8 mouse cellular contexts compared by ENCODE assay signal in the genomic region with DNA sequence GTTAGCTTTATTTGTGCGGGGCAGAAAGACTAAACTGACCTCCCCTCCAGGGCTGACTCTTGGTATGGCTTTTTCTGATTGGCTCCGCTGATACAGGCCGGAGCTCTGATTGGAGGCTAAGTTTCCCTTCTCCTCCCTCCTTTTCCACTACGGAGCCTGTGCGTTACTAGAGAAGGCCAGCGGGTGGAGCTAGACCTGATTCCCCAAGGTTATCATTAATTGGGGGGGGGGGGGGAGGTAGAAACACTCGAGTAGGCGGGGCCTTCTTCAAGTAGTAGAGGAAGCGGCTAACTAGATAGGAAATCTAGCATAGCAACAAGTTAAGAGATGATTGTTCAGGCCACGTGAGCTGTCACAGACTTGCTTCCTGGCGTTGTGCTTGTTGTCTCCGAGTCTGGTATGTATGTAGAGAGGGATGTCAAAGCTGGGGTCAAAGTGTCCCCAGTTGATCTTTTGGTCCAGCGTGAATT. TPM values are rescaled to one million over a fixed set of nuclear protein-coding genes. Genes with fewer than 3 reads are reported as not detected.
DNase-seq lines count a peak whose midpoint lies in the region; ATAC-seq and TF ChIP-seq lines count a peak whose summit lies in the region.

No protein-coding gene starts in this region.

- no peak overlapping the region for H3K9ac ChIP-seq in embryonic facial prominence, embryonic 15.5 days
- H3K9ac ChIP-seq in limb, embryonic 13.5 days, result no peak overlapping the region
- peak overlapping the region; percentile 63; the same call in 1 of the 2 replicates for H3K9ac ChIP-seq in midbrain, embryonic 15.5 days

- H3K79me3 ChIP-seq in C2C12 (ENCODE audit: low read depth), result no peaks in the 10 kb centered on the region

- H3K9me3 ChIP-seq in embryonic facial prominence, embryonic 15.5 days (replicated peaks), result no peaks in the 10 kb centered on the region
- H3K9me3 ChIP-seq in limb, embryonic 13.5 days, result no peaks in the 10 kb centered on the region
- no peaks in the 10 kb centered on the region for H3K9me3 ChIP-seq in midbrain, embryonic 15.5 days

- under 1% methylated on average over 13 of the region's 13 CpGs for WGBS in embryonic facial prominence, embryonic 15.5 days
- WGBS in limb, embryonic 13.5 days, result under 1% methylated on average over 13 of the region's 13 CpGs
- 0% methylated on average over 13 of the region's 13 CpGs for WGBS in midbrain, embryonic 15.5 days
- 1% methylated on average over 13 of the region's 13 CpGs for WGBS in spleen, adult 2 months

- H3K79me2 ChIP-seq in C2C12 (ENCODE audit: control insufficient read depth, insufficient read depth), result no peaks in the 10 kb centered on the region

- H3K4me1 ChIP-seq in bone marrow macrophage, adult 2 months (ENCODE audit: control insufficient read depth, insufficient read depth, low read length), result 0 out of 2 replicates have a peak, but pooled peaks cover 4% of the 10 kb centered on the region
- H3K4me1 ChIP-seq in embryonic facial prominence, embryonic 15.5 days, result peaks cover 52% of the 10 kb centered on the region
- H3K4me1 ChIP-seq in limb, embryonic 13.5 days, result peaks cover 51% of the 10 kb centered on the region
- H3K4me1 ChIP-seq in midbrain, embryonic 15.5 days, result peaks cover 54% of the 10 kb centered on the region
- peaks cover 22% of the 10 kb centered on the region for H3K4me1 ChIP-seq in spleen, adult 2 months (ENCODE audit: control insufficient read depth, insufficient read depth, insufficient read length)

- peak; percentile 90 to 91 for DNase-seq in heart, adult 9 months (ENCODE audit: low spot score in 2 of 2)
- DNase-seq in kidney, adult 9 months, result peak; percentile 96
- peak; percentile 92 to 97 for DNase-seq in spleen, adult 2 months (ENCODE audit: low read depth in 1 of 2, low spot score in 2 of 2)

- no peaks in the 10 kb centered on the region for H3K36me3 ChIP-seq in C2C12 (ENCODE audit: control insufficient read depth, insufficient read depth)
- H3K36me3 ChIP-seq in embryonic facial prominence, embryonic 15.5 days, result no peaks in the 10 kb centered on the region
- no peaks in the 10 kb centered on the region for H3K36me3 ChIP-seq in limb, embryonic 13.5 days
- no peaks in the 10 kb centered on the region for H3K36me3 ChIP-seq in midbrain, embryonic 15.5 days (replicated peaks)
- peaks cover 21% of the 10 kb centered on the region for H3K36me3 ChIP-seq in spleen, adult 2 months (ENCODE audit: control insufficient read depth, insufficient read depth, low read length)

- ATAC-seq in embryonic facial prominence, embryonic 15.5 days (ENCODE audit: insufficient number of reproducible peaks, low FRiP score, low TSS enrichment, low read depth), result peak; percentile 73
- 0 out of 2 replicates have a peak, but pooled peaks have one; percentile 55 for ATAC-seq in limb, embryonic 13.5 days (ENCODE audit: low FRiP score, low read depth)
- peak; percentile 61 for ATAC-seq in midbrain, embryonic 15.5 days (replicated peaks)

- peak overlapping the region; percentile 98 for H3K4me2 ChIP-seq in embryonic facial prominence, embryonic 15.5 days (replicated peaks)
- peak overlapping the region; percentile 94 for H3K4me2 ChIP-seq in limb, embryonic 13.5 days (replicated peaks)
- H3K4me2 ChIP-seq in midbrain, embryonic 15.5 days, result peak overlapping the region; percentile 98

- H3K4me3 ChIP-seq in C2C12 (ENCODE audit: insufficient read depth, poor library complexity, severe bottlenecking), result peak overlapping the region; percentile 26
- peak overlapping the region; percentile 66 for H3K4me3 ChIP-seq in bone marrow macrophage, adult 2 months (ENCODE audit: insufficient read depth, low read length)
- H3K4me3 ChIP-seq in embryonic facial prominence, embryonic 15.5 days (replicated peaks), result peak overlapping the region; percentile 59
- H3K4me3 ChIP-seq in limb, embryonic 13.5 days, result peak overlapping the region; percentile 53
- H3K4me3 ChIP-seq in midbrain, embryonic 15.5 days, result peak overlapping the region; percentile 59
- H3K4me3 ChIP-seq in spleen, adult 2 months (ENCODE audit: extremely low read depth, insufficient read depth, insufficient read length), result peak overlapping the region; percentile 68

- peak; percentile 12 for TF ChIP-seq CTCF in C2C12 (IDR thresholded peaks at IDR 0.05; ENCODE audit: control insufficient read depth, insufficient read depth, insufficient read length)
- TF ChIP-seq CTCF in bone marrow macrophage, adult 2 months (IDR thresholded peaks at IDR 0.05; ENCODE audit: low read depth, low read length), result no peak
- peak; percentile 51; the same call in 1 of the 2 replicates for TF ChIP-seq CTCF in spleen, adult 2 months (IDR thresholded peaks at IDR 0.05; ENCODE audit: extremely low read depth, insufficient read depth, insufficient read length, insufficient replicate concordance)

- H3K27ac ChIP-seq in bone marrow macrophage, adult 2 months (ENCODE audit: insufficient read depth, low read depth, low read length), result peak overlapping the region; percentile 73
- peak overlapping the region; percentile 49; the same call in 1 of the 2 replicates for H3K27ac ChIP-seq in embryonic facial prominence, embryonic 15.5 days (replicated peaks)
- no peak overlapping the region; the same call in 1 of the 2 replicates for H3K27ac ChIP-seq in limb, embryonic 13.5 days
- 0 out of 2 replicates have a peak overlapping the region, but pooled peaks have one; percentile 39 for H3K27ac ChIP-seq in midbrain, embryonic 15.5 days
- peak overlapping the region; percentile 77 for H3K27ac ChIP-seq in spleen, adult 2 months (ENCODE audit: insufficient read depth, low read length)

- no peak for TF ChIP-seq POLR2A in bone marrow macrophage, adult 2 months (IDR thresholded peaks at IDR 0.05; ENCODE audit: borderline replicate concordance, low read depth, low read length)
- TF ChIP-seq POLR2A in spleen, adult 2 months (IDR thresholded peaks at IDR 0.05; ENCODE audit: low read depth, low read length), result no peak

- peaks cover 5% of the 10 kb centered on the region for H3K27me3 ChIP-seq in C2C12 (ENCODE audit: control insufficient read depth, insufficient read depth, insufficient read length)
- peaks cover 60% of the 10 kb centered on the region for H3K27me3 ChIP-seq in embryonic facial prominence, embryonic 15.5 days
- H3K27me3 ChIP-seq in limb, embryonic 13.5 days, result peaks cover 89% of the 10 kb centered on the region
- H3K27me3 ChIP-seq in midbrain, embryonic 15.5 days (replicated peaks), result peaks cover 76% of the 10 kb centered on the region
- peaks cover 17% of the 10 kb centered on the region for H3K27me3 ChIP-seq in spleen, adult 2 months (ENCODE audit: control insufficient read depth, insufficient read depth, low read length)

- H3ac ChIP-seq in C2C12 (ENCODE audit: control insufficient read depth, insufficient read length, low read depth), result peak overlapping the region; percentile 52

TF ChIP-seq in C2C12, 6 proteins besides CTCF, POLR2A, EP300 and RAD21:
- TF ChIP-seq USF1 (IDR thresholded peaks at IDR 0.05; ENCODE audit: low read depth), result peak; percentile 31
- no peak for TF ChIP-seq MYOG (IDR thresholded peaks at IDR 0.05; ENCODE audit: control insufficient read depth, extremely low read depth, insufficient read length)
- TF ChIP-seq FOSL1 (IDR thresholded peaks at IDR 0.05; ENCODE audit: insufficient read depth, low read length, poor library complexity, severe bottlenecking), result no peak

RNA-seq across cellular contexts. Expression of gene Icam5, which starts 1.1 kb away (rescaled TPM):
- 0.46 TPM for polyA plus RNA-seq in C2C12 (2012; fragmentation: generic; extraction: Trizol)
- polyA plus RNA-seq in bone marrow macrophage, adult 2 months (2012; ENCODE audit: insufficient read depth, insufficient read length, missing spikeins), result 0.31 TPM in 1 of 2 replicates, not detected in the other
- 0.20 TPM in 2 replicates for polyA plus RNA-seq in embryonic facial prominence, embryonic 15.5 days (2015; fragmentation: Nextera tagmentation; extraction: Ambion mirVana)
- polyA plus RNA-seq in limb, embryonic 13.5 days (2015; fragmentation: Nextera tagmentation; extraction: Ambion mirVana), result 0.05 and 0.08 TPM in 2 replicates
- polyA plus RNA-seq in midbrain, embryonic 15.5 days (2015; fragmentation: Nextera tagmentation; extraction: Ambion mirVana), result 1.8 TPM in 2 replicates
- 1.1 and 1.2 TPM in 2 replicates for polyA plus RNA-seq in spleen, adult 2 months (2012; rRNA removed)

RNA-seq across cellular contexts. Expression of gene Icam4, which starts 1.6 kb away (rescaled TPM):
- 0.43 TPM for polyA plus RNA-seq in C2C12 (2012; fragmentation: generic; extraction: Trizol)
- not detected in 2 replicates for polyA plus RNA-seq in bone marrow macrophage, adult 2 months (2012; ENCODE audit: insufficient read depth, insufficient read length, missing spikeins)
- polyA plus RNA-seq in embryonic facial prominence, embryonic 15.5 days (2015; fragmentation: Nextera tagmentation; extraction: Ambion mirVana), result 0.59 and 1.0 TPM in 2 replicates
- polyA plus RNA-seq in limb, embryonic 13.5 days (2015; fragmentation: Nextera tagmentation; extraction: Ambion mirVana), result 0.62 and 2.2 TPM in 2 replicates
- polyA plus RNA-seq in midbrain, embryonic 15.5 days (2015; fragmentation: Nextera tagmentation; extraction: Ambion mirVana), result 0.27 TPM in 2 replicates
- polyA plus RNA-seq in spleen, adult 2 months (2012; rRNA removed), result 8.1 and 9.3 TPM in 2 replicates

RNA-seq across cellular contexts. Expression of gene Icam1, which starts 15.0 kb away (rescaled TPM):
- 0.09 TPM for polyA plus RNA-seq in C2C12 (2012; fragmentation: generic; extraction: Trizol)
- 67.4 and 79.0 TPM in 2 replicates for polyA plus RNA-seq in bone marrow macrophage, adult 2 months (2012; ENCODE audit: insufficient read depth, insufficient read length, missing spikeins)
- 20.7 and 21.7 TPM in 2 replicates for polyA plus RNA-seq in embryonic facial prominence, embryonic 15.5 days (2015; fragmentation: Nextera tagmentation; extraction: Ambion mirVana)
- 12.3 and 13.9 TPM in 2 replicates for polyA plus RNA-seq in limb, embryonic 13.5 days (2015; fragmentation: Nextera tagmentation; extraction: Ambion mirVana)
- polyA plus RNA-seq in midbrain, embryonic 15.5 days (2015; fragmentation: Nextera tagmentation; extraction: Ambion mirVana), result 3.3 and 3.9 TPM in 2 replicates
- polyA plus RNA-seq in spleen, adult 2 months (2012; rRNA removed), result 59.7 and 67.4 TPM in 2 replicates

RNA-seq across cellular contexts. Expression of gene Mrpl4, which starts 28.3 kb away (rescaled TPM):
- 107 TPM for polyA plus RNA-seq in C2C12 (2012; fragmentation: generic; extraction: Trizol)
- polyA plus RNA-seq in bone marrow macrophage, adult 2 months (2012; ENCODE audit: insufficient read depth, insufficient read length, missing spikeins), result 52.7 and 61.3 TPM in 2 replicates
- 122 and 126 TPM in 2 replicates for polyA plus RNA-seq in embryonic facial prominence, embryonic 15.5 days (2015; fragmentation: Nextera tagmentation; extraction: Ambion mirVana)
- polyA plus RNA-seq in limb, embryonic 13.5 days (2015; fragmentation: Nextera tagmentation; extraction: Ambion mirVana), result 131 and 133 TPM in 2 replicates
- polyA plus RNA-seq in midbrain, embryonic 15.5 days (2015; fragmentation: Nextera tagmentation; extraction: Ambion mirVana), result 93.4 and 110 TPM in 2 replicates
- 75.8 and 99.7 TPM in 2 replicates for polyA plus RNA-seq in spleen, adult 2 months (2012; rRNA removed)

RNA-seq across cellular contexts. Expression of gene Zglp1, which starts 36.1 kb away (rescaled TPM):
- 0.43 TPM for polyA plus RNA-seq in C2C12 (2012; fragmentation: generic; extraction: Trizol)
- polyA plus RNA-seq in bone marrow macrophage, adult 2 months (2012; ENCODE audit: insufficient read depth, insufficient read length, missing spikeins), result not detected in 2 replicates
- 0.39 and 1.5 TPM in 2 replicates for polyA plus RNA-seq in embryonic facial prominence, embryonic 15.5 days (2015; fragmentation: Nextera tagmentation; extraction: Ambion mirVana)
- 1.0 and 1.3 TPM in 2 replicates for polyA plus RNA-seq in limb, embryonic 13.5 days (2015; fragmentation: Nextera tagmentation; extraction: Ambion mirVana)
- 0.86 and 3.1 TPM in 2 replicates for polyA plus RNA-seq in midbrain, embryonic 15.5 days (2015; fragmentation: Nextera tagmentation; extraction: Ambion mirVana)
- polyA plus RNA-seq in spleen, adult 2 months (2012; rRNA removed), result 0.28 and 0.65 TPM in 2 replicates
